Mouse (Mus musculus): ENCODE results near the gene Tmprss13.
A peak's percentile ranks its signal among the peaks of the same experiment; 100 is the strongest.

Tmprss13 gene

DNA sequence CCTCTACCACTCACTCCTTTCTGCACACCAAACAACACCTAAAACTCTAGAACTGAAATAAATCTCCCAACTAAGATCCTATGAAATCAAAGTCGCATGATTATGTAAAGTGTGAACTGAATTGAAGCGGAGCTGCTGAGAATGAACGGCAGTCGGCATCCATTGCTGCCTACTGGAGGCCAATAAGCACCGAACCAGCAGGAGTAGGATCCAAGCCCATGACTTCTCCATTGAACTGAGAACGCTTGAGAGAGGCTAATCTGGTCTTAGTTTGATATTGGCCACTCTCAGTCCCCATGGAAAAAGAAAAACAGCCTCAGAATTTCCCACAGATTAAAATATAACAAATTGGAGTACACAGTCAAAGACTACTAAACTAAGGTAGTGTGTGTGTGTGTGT, 65.0 kb downstream of the Tmprss13 start:
- no peak for DNase-seq

GRCm38 (mm10) chr9:45386698-45387097, 67.8 kb downstream of the Tmprss13 start:
- DNase-seq, result no peak

GRCm38 (mm10) chr9:45388385-45388994, 69.6 kb downstream of the Tmprss13 start:
- DNase-seq, result peak; percentile 90

GRCm38 (mm10) chr9:45389596-45389995, 70.7 kb downstream of the Tmprss13 start:
- no peak for DNase-seq

GRCm38 (mm10) chr9:45391299-45391698, 72.4 kb downstream of the Tmprss13 start:
- no peak for DNase-seq

- DNase-seq, result no peak
These were observed 76.3 kb downstream of the Tmprss13 start for GRCm38 (mm10) chr9:45395218-45395617.

- DNase-seq, result no peak
These were observed 76.9 kb downstream of the Tmprss13 start for GRCm38 (mm10) chr9:45395796-45396195.
